Mouse (Mus musculus): Measurements from ENCODE around the gene Mamdc4.

Mamdc4 gene

DNA sequence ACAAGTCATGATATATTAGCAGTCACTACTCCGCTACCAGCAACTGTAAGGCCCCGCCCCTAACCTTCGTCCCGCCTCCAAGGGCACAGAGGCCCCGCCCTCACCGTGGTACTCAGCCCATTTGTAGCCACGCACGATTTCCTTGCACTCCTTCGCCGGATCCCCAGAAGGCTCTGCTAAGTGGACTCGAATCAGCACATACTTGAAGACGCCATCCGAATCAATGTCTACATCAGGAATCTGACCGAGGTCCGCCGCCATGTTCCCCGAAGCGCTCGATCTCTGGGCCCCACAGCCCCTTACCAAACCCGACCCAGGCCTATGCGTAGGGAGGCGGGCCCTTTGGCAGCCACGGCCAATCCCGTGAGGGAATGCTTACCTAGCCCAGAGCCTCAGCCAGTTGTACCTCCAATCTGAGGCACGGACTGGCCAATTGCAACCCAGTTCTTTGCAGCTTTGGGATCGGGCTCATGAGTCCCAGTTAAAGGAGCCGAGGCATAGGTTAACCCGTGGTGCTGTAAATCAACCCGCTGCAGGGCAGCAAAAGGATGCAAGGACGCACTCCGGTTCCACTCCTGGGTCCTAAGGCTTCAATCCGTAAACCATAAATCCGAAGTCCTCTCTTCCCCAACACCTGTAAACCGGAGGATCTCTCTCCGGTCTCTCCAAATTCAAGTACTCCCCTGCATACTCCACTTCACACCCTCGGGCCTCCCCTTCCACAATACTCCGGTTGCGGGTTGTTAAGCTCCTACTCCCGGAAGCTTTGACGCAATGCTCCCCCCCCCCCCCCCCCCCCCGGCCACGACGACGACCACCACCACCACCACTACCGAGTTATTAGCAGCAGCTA lies at the start of gene Mamdc4, which contains the start of gene Phpt1:
Gene Mamdc4, minus strand, starts transcription at position 267 of the 853 bp plus-strand sequence.
Gene Phpt1, minus strand, starts transcription at position 646 of the 853 bp plus-strand sequence.
- DNase-seq (ENCODE audit: low read depth) = peak; percentile 93

DNA sequence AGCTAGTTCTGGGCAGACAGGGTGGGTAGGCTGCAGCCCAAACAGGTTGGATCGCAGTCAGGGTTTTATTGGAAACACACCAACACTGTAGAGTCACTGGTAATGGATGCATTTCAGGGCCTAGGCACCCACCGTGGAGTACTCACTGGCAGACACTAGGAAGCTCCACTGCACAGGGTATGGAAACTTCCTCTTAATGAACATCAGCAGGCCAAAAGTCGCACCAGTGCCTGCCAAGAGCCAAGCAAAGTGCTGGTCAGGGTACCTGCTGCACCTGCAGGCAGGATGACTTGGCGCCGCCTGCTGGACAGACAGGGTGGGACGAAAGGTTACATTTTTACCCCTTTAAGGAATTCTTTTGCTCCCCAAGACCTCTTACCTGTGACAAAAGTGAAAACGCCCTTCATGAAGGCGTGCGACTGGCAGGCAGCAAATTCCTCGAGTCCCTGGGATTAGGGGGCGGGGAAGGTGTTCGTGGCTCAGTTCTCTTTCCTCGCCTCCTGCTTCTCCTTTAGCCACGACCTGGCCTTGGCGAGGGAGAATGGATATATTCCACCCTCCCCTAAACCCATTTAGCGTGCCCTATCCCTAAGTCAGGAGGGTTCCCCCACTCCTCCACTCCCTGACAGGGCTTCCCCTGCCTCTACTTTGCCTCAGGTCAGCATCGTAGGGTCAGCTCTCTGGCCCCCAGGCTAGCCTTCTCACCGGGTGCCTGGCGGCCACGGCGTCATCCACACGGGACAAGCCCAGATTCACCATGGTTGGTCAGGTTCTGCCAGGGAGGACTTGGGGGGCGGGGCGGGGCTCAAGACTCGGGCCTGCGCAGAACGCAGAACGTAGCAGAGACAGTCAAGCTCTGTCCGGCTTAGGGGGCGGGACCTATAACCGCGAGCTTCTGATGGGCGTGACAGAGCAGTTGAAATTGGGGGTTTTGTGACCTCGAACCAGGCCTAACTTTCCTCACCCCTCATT lies 46.9 kb upstream of the Mamdc4 start, which contains the start of gene Tmem141:
Gene Tmem141, minus strand, starts transcription at position 777 of the 972 bp plus-strand sequence.
- peak; percentile 62 for DNase-seq (ENCODE audit: low read depth)

DNA sequence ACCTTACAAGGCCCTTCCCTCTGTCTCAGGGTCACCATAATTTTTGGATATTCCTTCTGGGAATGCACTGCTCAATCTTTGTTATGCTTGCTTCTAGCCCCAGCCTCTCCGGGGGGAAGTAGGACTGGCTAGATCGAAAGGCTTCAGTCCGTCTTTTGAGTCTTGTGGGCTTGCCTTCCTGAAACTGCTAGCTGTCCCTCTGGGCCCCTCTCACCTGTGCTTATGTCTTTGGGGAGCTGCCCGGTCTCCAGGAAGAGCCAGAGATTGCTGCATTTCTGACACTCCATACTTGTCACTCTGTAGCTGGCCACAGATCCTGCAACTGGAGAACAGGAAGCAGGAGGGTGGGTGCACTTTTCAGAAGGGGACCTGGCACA lies 46.2 kb upstream of the Mamdc4 start:
- DNase-seq (ENCODE audit: low read depth) = no peak

DNA sequence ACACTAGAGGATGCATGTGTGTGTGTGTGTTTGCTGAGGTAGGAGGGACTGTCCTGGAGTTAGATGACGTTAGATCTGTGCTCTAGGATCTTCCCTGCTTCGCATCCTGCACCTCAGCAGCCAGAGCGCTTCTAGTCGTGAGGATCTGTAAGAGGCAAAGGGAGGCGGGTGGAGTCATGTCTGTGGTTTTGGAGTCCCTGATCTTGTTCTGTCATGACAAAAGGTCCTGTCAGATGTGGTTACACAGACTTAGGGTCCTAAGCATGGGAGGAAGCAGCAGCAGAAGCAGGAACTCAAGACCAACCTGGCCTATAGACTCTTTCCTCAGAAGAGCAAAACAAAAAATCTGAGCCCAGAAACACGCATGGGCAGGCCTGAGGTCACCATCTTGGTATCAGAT lies 45.7 kb upstream of the Mamdc4 start:
- DNase-seq (ENCODE audit: low read depth) = no peak

DNA sequence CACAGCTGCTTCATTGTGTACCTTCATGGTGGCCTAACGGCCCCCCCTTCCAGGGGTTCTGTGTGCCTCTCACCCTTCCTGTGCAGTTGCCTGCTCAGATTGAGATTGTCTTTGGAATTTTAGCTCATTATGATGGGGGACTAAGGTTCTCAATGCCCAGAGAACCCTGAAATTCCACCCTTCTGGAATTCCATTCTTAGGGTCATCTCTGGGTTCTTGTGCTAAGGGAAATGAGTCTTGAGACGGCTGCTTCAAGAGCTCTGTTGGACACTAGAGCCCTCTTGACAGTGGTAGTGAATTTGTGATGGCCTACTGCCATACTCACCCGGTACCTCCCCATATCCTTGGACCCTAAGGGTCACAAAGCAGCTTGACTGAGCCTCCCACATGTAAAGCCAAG lies 42.9 kb upstream of the Mamdc4 start, which contains the start of gene Ccdc183:
Gene Ccdc183, minus strand, starts transcription at position 101 of the 400 bp plus-strand sequence.
- no peak for DNase-seq (ENCODE audit: low read depth)

DNA sequence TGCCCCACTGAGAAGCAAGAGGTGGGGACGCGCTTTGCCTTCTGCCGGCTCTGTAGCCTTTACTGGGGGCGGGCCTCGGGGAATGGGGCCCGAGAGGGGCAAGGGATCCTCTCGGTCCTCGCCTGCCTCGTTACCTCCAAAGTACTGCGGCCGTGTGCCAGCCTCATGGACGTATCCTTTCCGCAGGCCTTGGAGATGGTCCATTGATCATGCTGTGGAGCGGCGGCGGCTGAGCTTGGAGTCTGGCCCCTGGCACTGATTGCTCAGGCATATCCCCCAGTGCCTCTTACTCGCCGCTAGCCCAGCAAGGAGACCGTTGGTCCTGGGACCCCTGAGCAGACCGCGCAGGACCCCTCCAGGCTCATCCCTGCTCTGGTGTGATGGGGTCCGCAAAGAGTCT lies 41.8 kb upstream of the Mamdc4 start:
- no peak for DNase-seq (ENCODE audit: low read depth)

DNA sequence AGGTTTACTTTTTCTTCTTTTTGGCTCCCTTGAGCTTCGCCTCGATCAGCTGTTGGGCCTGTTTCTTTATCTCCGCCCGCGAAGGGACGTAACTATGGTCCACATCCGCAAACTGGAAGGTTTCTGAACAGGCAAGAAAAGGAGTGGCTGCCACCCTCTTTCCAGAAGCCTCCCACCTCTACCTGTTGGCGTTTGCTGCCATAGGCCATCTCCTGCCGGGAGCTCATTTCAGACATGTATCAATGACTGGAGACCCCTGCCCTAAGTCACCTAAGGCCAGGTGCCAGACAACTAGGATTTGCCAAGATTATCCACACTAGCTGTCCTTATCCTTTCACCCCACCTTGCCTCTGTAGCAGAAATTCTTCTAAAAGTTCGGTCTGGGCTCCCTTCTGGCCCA lies 34.0 kb upstream of the Mamdc4 start:
- no peak for DNase-seq (ENCODE audit: low read depth)

DNA sequence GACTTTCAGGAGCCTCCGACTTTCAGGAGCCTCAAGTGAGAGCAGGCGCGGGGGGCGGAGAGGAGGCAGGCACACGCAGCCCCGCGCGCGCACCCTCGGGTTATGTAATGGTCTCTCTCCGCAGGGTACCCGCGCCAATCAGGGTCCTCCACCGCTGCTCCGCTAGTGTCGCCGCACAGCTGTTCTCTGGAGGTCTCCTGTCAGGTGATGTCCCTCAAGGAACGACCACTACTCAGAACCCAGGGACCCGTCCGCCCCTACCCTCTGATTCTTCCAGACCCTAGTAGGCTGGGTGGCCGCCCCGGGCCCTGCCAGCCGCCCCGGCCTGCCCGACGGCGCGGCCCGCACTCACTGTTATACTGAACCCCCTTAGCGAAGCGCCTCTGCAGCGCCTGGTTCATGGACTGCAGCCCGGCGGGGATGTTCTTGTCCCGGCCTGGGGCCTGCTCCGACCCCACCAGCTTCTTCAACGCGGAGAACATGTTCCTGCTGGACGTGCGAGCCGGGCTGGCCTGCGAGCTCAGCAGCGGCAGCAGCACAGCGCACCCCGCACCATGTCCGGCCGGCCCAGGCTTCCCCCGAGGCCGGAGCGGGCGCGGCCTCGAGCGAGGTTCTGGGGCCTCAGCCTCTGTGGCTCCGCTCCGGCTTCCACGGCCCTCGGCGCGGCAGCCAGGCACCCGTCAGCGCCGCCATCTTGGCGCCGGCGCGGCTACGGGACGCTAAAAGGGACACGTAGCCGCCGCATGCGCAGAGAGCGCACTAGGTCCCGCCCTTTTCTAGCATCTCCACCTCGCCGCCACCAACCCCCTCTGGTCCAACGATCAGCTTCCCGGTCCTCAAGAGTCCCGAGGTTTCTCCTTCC lies 33.3 kb upstream of the Mamdc4 start, which contains the start of gene Rabl6:
Gene Rabl6, minus strand, starts transcription at position 761 of the 862 bp plus-strand sequence.
- peak; percentile 77 for DNase-seq (ENCODE audit: low read depth)

DNA sequence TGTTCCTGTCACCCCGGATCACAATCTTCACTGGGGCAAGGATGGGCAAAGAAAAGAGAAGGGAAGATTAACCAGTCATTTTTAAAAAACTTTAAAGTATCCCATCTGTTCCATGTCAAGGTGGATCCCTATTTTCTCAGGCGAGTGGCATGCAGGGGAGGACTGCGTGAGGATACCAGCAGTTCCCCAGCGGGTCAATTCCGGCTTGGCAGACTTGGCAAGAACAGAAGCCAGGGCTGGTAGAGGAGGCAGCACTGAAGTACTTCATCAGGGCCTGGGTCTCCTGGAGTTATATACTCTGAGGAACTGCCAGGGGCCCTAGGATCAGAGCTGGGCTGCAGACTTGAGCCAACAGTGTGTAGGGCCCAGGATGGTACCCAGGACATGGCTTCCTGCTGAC lies 27.9 kb upstream of the Mamdc4 start:
- no peak for DNase-seq (ENCODE audit: low read depth)

DNA sequence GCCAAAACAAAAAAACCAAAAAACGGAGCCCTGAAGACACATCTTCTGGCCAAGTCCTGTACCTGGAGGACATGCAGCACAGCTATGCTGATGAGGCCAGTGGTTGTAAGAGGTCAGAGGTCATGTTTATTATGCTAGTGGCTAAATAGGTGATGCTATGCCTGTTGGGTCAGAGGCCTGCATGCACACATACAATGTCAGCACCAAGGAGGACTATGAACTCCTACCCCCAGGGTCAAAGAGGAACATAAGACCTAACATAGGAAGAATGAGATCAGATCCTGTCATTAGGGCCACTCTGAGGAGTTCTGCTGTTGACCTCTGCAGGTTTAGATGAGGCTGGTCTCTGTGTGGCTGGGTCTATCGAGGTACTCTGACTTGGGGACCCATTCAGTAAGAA lies 25.4 kb upstream of the Mamdc4 start:
- DNase-seq (ENCODE audit: low read depth) = no peak

DNA sequence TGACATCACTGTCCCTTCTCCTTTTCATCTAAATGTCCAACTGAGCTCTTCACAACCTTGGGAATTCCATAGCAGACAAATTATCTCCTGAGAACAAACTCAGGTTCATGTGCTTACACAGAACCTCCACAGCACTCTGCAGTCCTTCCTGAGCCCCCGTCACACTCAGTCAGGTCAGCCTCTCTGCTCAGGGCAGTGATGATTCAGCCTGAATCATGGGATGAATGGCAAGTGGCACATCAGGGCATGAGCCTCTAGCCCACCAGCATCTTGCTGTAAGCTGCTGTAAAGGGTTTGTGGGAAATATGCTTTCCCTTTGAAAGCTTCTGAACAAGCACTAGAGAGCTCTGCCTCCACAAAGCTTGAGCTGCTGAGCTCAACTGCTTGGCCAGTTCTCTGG lies 24.1 kb upstream of the Mamdc4 start:
- DNase-seq (ENCODE audit: low read depth) = no peak

DNA sequence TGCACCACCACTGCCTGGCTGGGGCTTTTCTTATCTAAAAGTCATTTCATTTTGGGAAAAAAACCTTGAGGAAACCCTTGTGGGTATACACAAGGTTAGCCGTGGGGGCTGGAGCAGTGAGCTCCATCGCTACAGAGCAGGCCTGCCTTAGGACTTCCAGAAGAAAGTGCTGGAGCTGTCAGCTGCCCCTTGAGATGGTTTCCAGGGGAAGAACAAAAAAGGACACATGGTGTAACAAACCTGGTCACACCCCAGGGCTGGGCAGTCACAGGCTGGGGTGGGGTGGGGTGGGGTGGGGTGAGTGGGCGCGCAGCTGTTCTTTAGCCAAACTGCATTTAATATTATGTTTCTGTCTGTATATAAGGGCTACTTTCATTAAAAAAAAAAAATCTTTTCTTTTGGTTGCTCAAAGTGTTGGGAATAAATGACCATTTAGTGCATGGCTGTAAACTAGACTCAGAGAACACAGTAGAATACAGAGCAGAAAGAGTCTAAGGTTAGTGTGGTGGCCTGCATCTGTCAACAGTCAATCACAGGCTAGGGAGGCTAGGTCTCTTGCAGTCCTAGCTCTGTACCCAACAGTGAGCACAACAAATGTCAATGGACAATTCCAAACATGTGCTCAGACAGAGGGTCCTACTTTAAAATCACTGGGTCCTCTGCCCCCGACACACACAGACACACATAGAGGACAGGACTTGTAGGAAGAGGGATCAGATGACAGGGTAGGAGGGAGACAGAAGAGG lies 22.3 kb upstream of the Mamdc4 start:
- DNase-seq (ENCODE audit: low read depth) = no peak

DNA sequence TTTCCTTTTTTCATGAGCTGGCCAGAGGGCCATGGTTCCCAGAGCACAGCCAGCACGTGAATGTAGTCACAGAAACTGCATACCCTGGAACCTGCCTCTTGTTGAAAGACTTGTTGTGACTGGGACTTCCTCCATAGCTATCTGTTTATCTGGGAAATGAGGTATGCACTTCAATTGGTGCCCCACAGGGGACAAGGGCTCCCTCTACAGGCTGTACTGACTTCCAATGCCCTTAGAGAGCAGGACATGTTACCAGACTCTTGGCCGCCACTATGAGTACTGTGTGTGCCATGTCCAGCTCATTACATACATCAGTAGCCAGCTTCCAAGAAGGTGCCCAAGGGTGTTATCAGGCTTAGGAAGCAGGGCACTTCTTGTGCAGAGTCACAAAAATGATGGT lies 17.2 kb upstream of the Mamdc4 start:
- DNase-seq (ENCODE audit: low read depth) = peak; percentile 49

DNA sequence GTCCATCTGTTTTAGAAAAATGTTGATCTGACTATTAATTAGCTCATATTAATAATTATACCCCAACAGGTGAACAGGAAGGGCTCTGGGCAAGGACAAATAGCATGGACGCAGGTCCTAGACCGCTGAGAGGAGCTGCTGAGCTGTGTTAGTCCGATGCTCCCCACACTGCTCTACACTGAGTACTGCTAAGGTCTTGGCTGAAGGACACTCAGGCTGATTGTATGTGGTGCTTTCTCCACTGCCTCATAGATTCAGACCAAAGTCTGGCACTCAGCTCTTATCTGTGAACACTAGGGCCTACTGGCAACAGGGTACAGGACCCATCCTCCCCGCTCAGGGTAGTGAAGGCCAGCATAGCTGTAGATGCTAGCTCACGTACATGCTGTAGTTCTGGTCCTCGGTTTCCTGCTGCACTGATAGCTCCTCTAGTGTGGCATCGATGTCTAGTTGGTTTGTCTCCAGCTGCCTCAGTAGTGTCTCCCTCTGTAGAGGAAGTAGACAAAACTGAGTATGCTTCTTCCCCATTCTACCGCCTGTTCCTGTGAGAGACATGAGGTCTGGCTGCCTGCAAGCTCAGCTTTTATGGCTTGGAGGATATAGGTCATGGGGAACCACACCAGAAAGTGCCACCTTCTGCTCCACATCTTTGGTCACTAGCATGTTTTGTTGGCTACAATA lies 13.7 kb upstream of the Mamdc4 start:
- DNase-seq (ENCODE audit: low read depth) = no peak

DNA sequence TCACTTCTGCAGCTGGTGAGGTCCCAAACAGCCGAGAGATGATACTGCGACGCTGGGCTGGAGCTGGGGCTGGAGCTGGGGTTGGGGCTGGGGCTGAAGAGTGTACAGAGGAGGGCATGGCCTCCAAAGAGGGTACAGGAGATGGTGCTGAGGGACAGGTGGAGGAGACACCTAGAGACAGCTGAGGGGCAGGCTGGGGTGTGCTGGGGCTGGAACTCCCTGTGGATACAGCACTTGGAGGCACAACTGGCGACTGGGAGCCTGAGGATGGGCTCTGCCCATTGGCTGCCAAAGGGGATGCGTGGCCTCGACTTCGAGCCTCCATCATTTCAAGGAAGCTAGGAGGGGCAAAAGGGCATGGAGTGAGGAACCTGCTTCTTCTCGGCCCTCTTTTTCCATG lies 12.6 kb upstream of the Mamdc4 start:
- no peak for DNase-seq (ENCODE audit: low read depth)

DNA sequence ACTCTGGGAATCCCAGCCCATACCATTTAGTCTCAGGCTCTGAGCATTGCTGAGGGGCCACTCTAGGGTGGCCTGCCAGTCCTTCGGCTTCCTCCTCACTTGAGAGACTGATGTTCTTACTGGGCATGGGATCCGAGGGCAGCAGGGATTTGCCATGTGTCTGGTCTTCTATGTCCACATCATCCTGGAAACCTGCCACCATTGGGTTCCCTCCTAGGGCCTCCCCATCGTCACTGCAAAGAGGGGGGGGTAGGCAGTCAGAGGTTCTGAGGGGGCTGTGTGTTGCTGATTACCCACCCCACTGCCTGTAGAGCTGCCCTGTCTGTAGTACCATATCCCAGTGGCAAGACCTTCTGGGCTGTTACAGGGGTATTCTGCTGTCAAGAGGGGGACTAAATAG lies 11.0 kb upstream of the Mamdc4 start:
- no peak for DNase-seq (ENCODE audit: low read depth)

DNA sequence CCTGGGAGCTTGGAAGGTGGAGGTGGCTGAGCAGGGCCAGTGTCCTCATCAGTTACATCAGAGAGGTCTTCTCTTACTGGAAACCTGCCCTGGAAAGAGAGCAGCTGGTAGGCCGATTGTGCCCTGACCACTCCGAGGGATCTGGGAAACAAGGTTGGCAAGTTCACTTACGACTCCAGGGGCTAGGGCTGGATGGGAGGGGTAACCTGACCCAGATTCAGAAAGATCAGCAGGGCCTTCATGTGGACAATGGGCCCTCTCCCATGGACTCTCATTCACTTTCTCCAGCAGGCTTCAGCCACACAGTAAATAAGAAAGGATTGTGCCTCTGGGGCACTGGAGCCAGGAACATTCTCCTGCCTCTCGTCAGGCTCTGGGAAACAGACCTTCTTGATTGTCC lies 10.2 kb upstream of the Mamdc4 start:
- no peak for DNase-seq (ENCODE audit: low read depth)

DNA sequence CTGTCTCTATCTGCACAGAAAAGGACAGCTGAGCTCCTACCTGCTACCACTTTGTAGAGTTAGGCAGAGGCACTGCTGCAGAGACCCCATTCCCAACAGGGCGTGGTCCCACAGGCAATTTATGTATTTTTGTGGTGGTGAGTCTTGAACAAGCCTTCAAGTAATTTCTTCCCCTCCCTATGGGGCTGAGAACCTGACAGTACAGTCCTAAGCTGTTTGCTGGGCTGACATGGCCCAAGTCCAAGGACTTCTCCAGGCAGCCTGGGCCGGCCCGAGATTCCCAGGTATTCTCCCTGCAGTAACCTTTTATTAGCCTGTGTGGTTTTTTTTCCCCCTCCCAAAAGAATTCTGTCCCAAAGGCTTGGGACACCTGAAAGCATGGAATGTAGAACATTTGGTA lies 9.5 kb upstream of the Mamdc4 start:
- DNase-seq (ENCODE audit: low read depth) = no peak

DNA sequence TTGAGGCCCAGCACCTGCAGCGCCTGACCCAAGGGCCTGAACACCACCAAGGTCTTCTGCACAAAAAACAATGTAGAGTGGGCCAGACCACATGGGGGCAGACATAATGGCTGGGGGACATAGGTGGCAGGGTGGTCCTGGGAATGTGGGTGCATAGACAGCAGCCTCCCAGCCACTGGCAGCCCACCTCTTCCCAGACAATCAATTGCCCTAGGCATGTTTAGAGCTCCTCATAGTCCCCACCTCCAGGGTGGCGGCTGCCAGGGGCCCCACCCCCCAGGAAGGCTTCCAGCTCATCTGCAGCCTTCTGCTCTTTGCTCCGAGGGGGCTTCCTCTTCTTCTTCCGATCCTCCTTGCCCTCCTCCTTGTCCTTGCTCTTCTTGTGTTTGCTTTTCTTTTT lies 8.9 kb upstream of the Mamdc4 start:
- DNase-seq (ENCODE audit: low read depth) = no peak

DNA sequence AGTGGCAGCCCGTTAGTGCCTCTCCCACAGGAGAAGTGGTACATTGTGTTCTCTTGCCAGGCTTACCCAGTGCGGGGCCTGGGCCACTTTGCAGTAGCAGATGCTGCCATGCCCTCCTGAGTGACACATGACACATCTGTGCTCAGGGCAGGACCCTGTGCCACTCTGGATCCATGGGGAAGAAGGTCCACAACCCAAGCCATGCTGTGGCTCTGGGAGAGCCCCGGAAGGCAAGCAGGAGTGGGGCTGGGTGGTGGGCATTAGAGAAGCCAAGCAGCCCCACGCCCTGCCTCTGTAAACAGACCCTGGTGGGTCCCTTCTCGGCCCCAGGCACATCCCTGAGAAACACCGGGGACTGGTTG lies 8.5 kb upstream of the Mamdc4 start:
- DNase-seq (ENCODE audit: low read depth) = no peak
